16 mouse cellular contexts compared by ENCODE assay signal in genomic region chr17:7395116-7395515, GRCm38 (mm10). TPM values are rescaled to one million over a fixed set of nuclear protein-coding genes. Genes with fewer than 3 reads are reported as not detected.
"Had no signal": no experiment of that assay in that cellular context is flagged by ENCODE, and none has a peak within 500 bp of the region (broad histone marks: within the 10 kb centered on the region; RNA-seq: fewer than 3 reads in every experiment).

No protein-coding gene starts in this region.

RNA-seq across cellular contexts. Expression of gene Unc93a2, which starts 9.9 kb away (rescaled TPM):
- total RNA-seq: megakaryocyte progenitor cell, adult 5-6 weeks; midbrain, postnatal 0 days; monocyte, adult 5-6 weeks; neutrophil, adult 5-6 weeks had no signal
- polyA plus RNA-seq: lung, embryonic 15.5 days; lung, postnatal 0 days; macrophage; midbrain, embryonic 11.5 days; midbrain, embryonic 13.5 days; neural tube, embryonic 12.5 days; neural tube, embryonic 14.5 days; stomach, embryonic 14.5 days; stomach, embryonic 16.5 days had no signal

RNA-seq across cellular contexts. Expression of gene Gm49630, which starts 23.3 kb away (rescaled TPM):
- total RNA-seq: megakaryocyte progenitor cell, adult 5-6 weeks; midbrain, postnatal 0 days; monocyte, adult 5-6 weeks; neutrophil, adult 5-6 weeks had no signal
- polyA plus RNA-seq: lung, adult 2 months; lung, embryonic 15.5 days; lung, postnatal 0 days; macrophage; midbrain, embryonic 11.5 days; midbrain, embryonic 13.5 days; midbrain, embryonic 15.5 days; midbrain, postnatal 0 days; neural tube, embryonic 12.5 days; neural tube, embryonic 14.5 days; stomach, embryonic 14.5 days; stomach, embryonic 16.5 days; thymus, postnatal 0 days had no signal

RNA-seq across cellular contexts. Expression of gene Ttll2, which starts 42.6 kb away (rescaled TPM):
- total RNA-seq: megakaryocyte progenitor cell, adult 5-6 weeks; midbrain, postnatal 0 days; monocyte, adult 5-6 weeks; neutrophil, adult 5-6 weeks had no signal
- polyA plus RNA-seq: lung, embryonic 15.5 days; lung, postnatal 0 days; macrophage; midbrain, embryonic 11.5 days; midbrain, embryonic 13.5 days; midbrain, embryonic 15.5 days; midbrain, postnatal 0 days; neural tube, embryonic 12.5 days; neural tube, embryonic 14.5 days; stomach, embryonic 14.5 days; stomach, embryonic 16.5 days; thymus, postnatal 0 days had no signal
